22 mouse cellular contexts compared by ENCODE assay signal in genomic region chr1:136380606-136381005, GRCm38 (mm10). TPM values are rescaled to one million over a fixed set of nuclear protein-coding genes. Genes with fewer than 3 reads are reported as not detected.
DNase-seq lines count a peak whose midpoint lies in the region; ATAC-seq lines count a peak whose summit lies in the region.
"Had no signal": no experiment of that assay in that cellular context is flagged by ENCODE, and none has a peak within 500 bp of the region (broad histone marks: within the 10 kb centered on the region; RNA-seq: fewer than 3 reads in every experiment).

No protein-coding gene starts in this region.

- no peak overlapping the region for H3K4me3 ChIP-seq in embryonic facial prominence, embryonic 13.5 days
- H3K4me3 ChIP-seq in embryonic facial prominence, embryonic 10.5 days, result no peak overlapping the region
- no peak overlapping the region for H3K4me3 ChIP-seq in heart, embryonic 16.5 days (ENCODE audit: low read length)
- H3K4me3 ChIP-seq: embryonic facial prominence, embryonic 15.5 days; gastrocnemius, adult 2 months; heart, embryonic 12.5 days; hindbrain, embryonic 12.5 days; hindbrain, embryonic 15.5 days had no signal

- no peak for ATAC-seq in embryonic facial prominence, embryonic 13.5 days (ENCODE audit: insufficient number of reproducible peaks, insufficient read depth, low FRiP score, low TSS enrichment, low read depth)
- ATAC-seq in heart, embryonic 16.5 days (replicated peaks; ENCODE audit: extremely low read depth, insufficient read depth, low FRiP score), result no peak
- ATAC-seq: forebrain, embryonic 14.5 days; forebrain, postnatal 0 days; intestine, postnatal 0 days; Patski had no signal

- peak; percentile 57 for DNase-seq in adrenal gland, postnatal 10 days
- no peak for DNase-seq in adrenal gland, postnatal 4 days (ENCODE audit: low spot score in 2 of 2)
- DNase-seq in embryonic facial prominence, embryonic 10.5 days (ENCODE audit: low spot score), result no peak
- no peak for DNase-seq in heart, postnatal 36 days
- DNase-seq in adipocyte (ENCODE audit: low spot score), result peak; percentile 72
- DNase-seq in embryo, embryonic 11 days, result no peak
- DNase-seq: B cell, adult 2 months; forebrain, postnatal 0 days; gastrocnemius, adult 2 months; gastrocnemius, postnatal 14 days had no signal

- no peaks in the 10 kb centered on the region for H3K9me3 ChIP-seq in embryonic facial prominence, embryonic 13.5 days
- H3K9me3 ChIP-seq in embryonic facial prominence, embryonic 10.5 days, result no peaks in the 10 kb centered on the region
- H3K9me3 ChIP-seq in heart, embryonic 16.5 days (replicated peaks; ENCODE audit: control insufficient read depth, low read length), result peaks cover 3% of the 10 kb centered on the region; the same call in 1 of the 2 replicates
- H3K9me3 ChIP-seq: embryonic facial prominence, embryonic 15.5 days; G1E; hindbrain, embryonic 12.5 days; hindbrain, embryonic 15.5 days had no signal

- H3K27me3 ChIP-seq in embryonic facial prominence, embryonic 13.5 days, result no peaks in the 10 kb centered on the region
- H3K27me3 ChIP-seq in embryonic facial prominence, embryonic 10.5 days (replicated peaks; ENCODE audit: low read depth, poor library complexity, severe bottlenecking), result no peaks in the 10 kb centered on the region
- no peaks in the 10 kb centered on the region for H3K27me3 ChIP-seq in heart, embryonic 16.5 days (ENCODE audit: control insufficient read depth, insufficient read depth, low read length)
- H3K27me3 ChIP-seq: CH12.LX; embryonic facial prominence, embryonic 15.5 days; heart, embryonic 12.5 days; hindbrain, embryonic 12.5 days; hindbrain, embryonic 15.5 days; Patski had no signal

- 0 out of 2 replicates have a peak overlapping the region, but pooled peaks have one; percentile 16 for H3K27ac ChIP-seq in embryonic facial prominence, embryonic 13.5 days
- H3K27ac ChIP-seq in embryonic facial prominence, embryonic 10.5 days (replicated peaks), result no peak overlapping the region
- peak overlapping the region; percentile 21; the same call in 1 of the 2 replicates for H3K27ac ChIP-seq in heart, embryonic 16.5 days (ENCODE audit: low read length)
- H3K27ac ChIP-seq: hindbrain, embryonic 12.5 days; hindbrain, embryonic 15.5 days; kidney, postnatal 0 days had no signal

- H3K4me1 ChIP-seq in embryonic facial prominence, embryonic 13.5 days, result peaks cover 13% of the 10 kb centered on the region
- H3K4me1 ChIP-seq in embryonic facial prominence, embryonic 10.5 days, result no peaks in the 10 kb centered on the region
- H3K4me1 ChIP-seq in heart, embryonic 16.5 days (ENCODE audit: control insufficient read depth, insufficient read depth, low read length), result no peaks in the 10 kb centered on the region
- H3K4me1 ChIP-seq: heart, embryonic 12.5 days; hindbrain, embryonic 12.5 days; hindbrain, embryonic 15.5 days had no signal

- H3K36me3 ChIP-seq in embryonic facial prominence, embryonic 13.5 days, result no peaks in the 10 kb centered on the region
- H3K36me3 ChIP-seq in embryonic facial prominence, embryonic 10.5 days (replicated peaks), result no peaks in the 10 kb centered on the region
- H3K36me3 ChIP-seq in heart, embryonic 16.5 days (ENCODE audit: control insufficient read depth, insufficient read depth), result no peaks in the 10 kb centered on the region
- H3K36me3 ChIP-seq: embryonic facial prominence, embryonic 15.5 days; G1E; heart, embryonic 12.5 days; hindbrain, embryonic 12.5 days; hindbrain, embryonic 15.5 days had no signal

- intact Hi-C loops in heart, postnatal 36 days (cut with DNase I), result loop anchor here (2.0 kb wide), 1 partner anchor 32 kb away; no protein-coding TSS in a partner anchor

- H3K4me2 ChIP-seq in embryonic facial prominence, embryonic 13.5 days, result no peak overlapping the region
- H3K4me2 ChIP-seq in heart, embryonic 16.5 days (ENCODE audit: low read depth, low read length), result no peak overlapping the region
- H3K4me2 ChIP-seq: embryonic facial prominence, embryonic 15.5 days; heart, embryonic 12.5 days; hindbrain, embryonic 12.5 days; hindbrain, embryonic 15.5 days had no signal

- 89% methylated on average over 8 of the region's 8 CpGs for WGBS in embryonic facial prominence, embryonic 13.5 days
- 93% methylated on average over 8 of the region's 8 CpGs for WGBS in embryonic facial prominence, embryonic 10.5 days
- WGBS in heart, embryonic 16.5 days, result 83% methylated on average over 8 of the region's 8 CpGs

- no peak overlapping the region for H3K9ac ChIP-seq in embryonic facial prominence, embryonic 13.5 days
- H3K9ac ChIP-seq in heart, embryonic 16.5 days (ENCODE audit: low read length), result no peak overlapping the region
- H3K9ac ChIP-seq: embryonic facial prominence, embryonic 15.5 days; forebrain, postnatal 0 days; heart, embryonic 12.5 days; hindbrain, embryonic 12.5 days; hindbrain, embryonic 15.5 days had no signal

RNA-seq across cellular contexts. Expression of gene Ddx59, which starts 34.5 kb away (rescaled TPM):
- total RNA-seq in adrenal gland, postnatal 10 days (2021), result 10 to 100 TPM; 16.6 to 17.5 TPM
- 10 to 100 TPM; 16.0 to 16.7 TPM for total RNA-seq in adrenal gland, postnatal 4 days (2021)
- polyA plus RNA-seq in embryonic facial prominence, embryonic 13.5 days (2015; fragmentation: Nextera tagmentation; extraction: Ambion mirVana), result 20.2 and 21.9 TPM in 2 replicates
- polyA plus RNA-seq in embryonic facial prominence, embryonic 10.5 days (2016; fragmentation: Nextera tagmentation; extraction: Ambion mirVana), result 16.9 and 17.8 TPM in 2 replicates
- polyA plus RNA-seq in heart, embryonic 16.5 days (2015; fragmentation: Nextera tagmentation; extraction: Ambion mirVana), result 12.7 TPM in 2 replicates
- 10 to 100 TPM; 11.9 to 14.2 TPM for total RNA-seq in heart, postnatal 36 days (2021)

RNA-seq across cellular contexts. Expression of gene Camsap2, which starts 34.7 kb away (rescaled TPM):
- total RNA-seq in adrenal gland, postnatal 10 days (2021), result 10 to 100 TPM; 46.6 to 48.1 TPM
- 10 to 100 TPM; 49.6 to 52.4 TPM for total RNA-seq in adrenal gland, postnatal 4 days (2021)
- 12.3 and 13.9 TPM in 2 replicates for polyA plus RNA-seq in embryonic facial prominence, embryonic 13.5 days (2015; fragmentation: Nextera tagmentation; extraction: Ambion mirVana)
- 11.4 and 12.4 TPM in 2 replicates for polyA plus RNA-seq in embryonic facial prominence, embryonic 10.5 days (2016; fragmentation: Nextera tagmentation; extraction: Ambion mirVana)
- 5.4 and 5.6 TPM in 2 replicates for polyA plus RNA-seq in heart, embryonic 16.5 days (2015; fragmentation: Nextera tagmentation; extraction: Ambion mirVana)
- 10 to 100 TPM; 23.7 to 24.5 TPM for total RNA-seq in heart, postnatal 36 days (2021)

Comparison
In these comparisons a context has a peak if more than half of its experiments do, and no peak if none do; other contexts are left out.
1. DNase-seq: peak in adrenal gland, postnatal 10 days (single experiment) and adipocyte (single experiment); none in adrenal gland, postnatal 4 days (0 of 2), embryonic facial prominence, embryonic 10.5 days (single experiment), heart, postnatal 36 days (0 of 2) and embryo, embryonic 11 days (single experiment).